Mouse (Mus musculus) kidney, postnatal 0 days (tissue): ENCODE data around the gene AC170998.1. TPM values are rescaled to one million over a fixed set of nuclear protein-coding genes. Genes with fewer than 3 reads are reported as not detected.

Source experiments
- ATAC-seq: fragments of 200-750 bp; cut with Nextera tagmentation; replicated peaks from 2 replicates; pipeline ENCODE4 v1.8.0; 2017; ENCODE audit warnings: low read depth, moderate number of reproducible peaks, moderate TSS enrichment, moderate library complexity; ENCODE audit not compliant: low FRiP score
- DNase-seq: peaks from one replicate; pipeline ENCODE4 v3.0.0-alpha.2; 2016; ENCODE audit warnings: low spot score
- H3K27ac ChIP-seq: fragments of 300-500 bp; sonication (generic); 2 replicates; pipeline ENCODE4 v1.5.1; 2014; ENCODE audit warnings: mild to moderate bottlenecking
- H3K27me3 ChIP-seq: fragments of 300-500 bp; sonication (generic); 2 replicates; pipeline ENCODE4 v1.6.1; 2014; ENCODE audit warnings: low read length, mixed read lengths; ENCODE audit not compliant: insufficient read depth
- H3K36me3 ChIP-seq: fragments of 300-500 bp; sonication (generic); 2 replicates; pipeline ENCODE4 v1.6.1; 2014; ENCODE audit warnings: low read length, mixed read lengths; ENCODE audit not compliant: insufficient read depth
- H3K4me1 ChIP-seq: fragments of 300-500 bp; sonication (generic); replicated peaks from 2 replicates; pipeline ENCODE4 v1.6.1; 2014; ENCODE audit warnings: antibody characterized with exemption, low read length, mixed read lengths; ENCODE audit not compliant: insufficient read depth
- H3K4me2 ChIP-seq: fragments of 300-500 bp; sonication (generic); 2 replicates; pipeline ENCODE4 v1.6.1; 2014; ENCODE audit warnings: mild to moderate bottlenecking, low read length, moderate library complexity, mixed read lengths
- H3K4me3 ChIP-seq: fragments of 300-500 bp; sonication (generic); replicated peaks from 2 replicates; pipeline ENCODE4 v1.5.1; 2014; ENCODE audit warnings: low read depth, low read length
- H3K9ac ChIP-seq: fragments of 300-500 bp; sonication (generic); 2 replicates; pipeline ENCODE4 v1.6.1; 2014; ENCODE audit warnings: low read depth, low read length
- H3K9me3 ChIP-seq: fragments of 300-500 bp; sonication (generic); replicated peaks from 2 replicates; pipeline ENCODE4 v1.6.1; 2016; ENCODE audit warnings: low read length, inconsistent platforms, mixed read lengths
- CTCF ChIP-seq: IDR thresholded peaks from 2 replicates; pipeline ENCODE4 v1.5.1; 2016; ENCODE audit warnings: antibody characterized with exemption, low read depth, mild to moderate bottlenecking, moderate library complexity
- WGBS: fragments of 180-500 bp; shearing (Covaris S2); extraction: QIAGEN DNeasy Blood & Tissue Kit; methylation state at CpG from one replicate; pipeline ENCODE4 v1.1.7; 2014; 5-methylcytosine and 5-hydroxymethylcytosine counted together
- polyA plus RNA-seq: library from polyadenylated mRNA; unstranded; fragments of >200 nt; fragmentation: Nextera tagmentation; extraction: Ambion mirVana; gene quantifications from 2 replicates; pipeline ENCODE4 v1.2.1, GENCODE M21; 2015

Gene AC170998.1
- polyA plus RNA-seq, 1 experiment from 2014 or later: 0.66 TPM

DNA sequence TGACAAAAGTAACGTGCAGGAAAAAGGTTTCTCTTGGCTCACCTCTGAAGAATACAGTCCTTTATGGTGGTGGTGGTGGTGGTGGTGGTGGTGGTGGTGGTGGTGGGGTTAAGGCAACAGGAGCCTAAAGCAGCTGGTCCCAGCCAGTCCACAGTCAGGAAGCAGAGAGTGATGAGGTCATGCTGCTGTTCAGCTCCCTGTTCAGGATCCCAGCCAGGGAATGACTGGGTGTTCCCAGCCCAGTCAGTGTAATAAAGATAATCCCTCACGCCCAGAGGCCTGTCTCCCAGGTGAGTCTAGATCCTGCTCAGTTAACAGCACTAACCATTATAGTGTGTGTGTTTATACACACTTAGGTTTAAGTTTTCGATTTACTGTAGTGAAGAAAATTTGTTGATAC, 24.1 kb upstream of the AC170998.1 start:
- Histone ChIP-seq H3K4me1 (peaks cover 17% of the 10 kb centered on the region), H3K27ac (no peak overlapping the region), H3K4me3 (no peak overlapping the region), H3K9ac (no peak overlapping the region), H3K27me3 (no peaks in the 10 kb centered on the region), H3K9me3 (no peaks in the 10 kb centered on the region), H3K36me3 (no peaks in the 10 kb centered on the region), H3K4me2 (no peak overlapping the region)
- no peak for DNase-seq
- no peak for TF ChIP-seq CTCF
- no peak for ATAC-seq
- 85% methylated on average over 3 of the region's 3 CpGs for WGBS

DNA sequence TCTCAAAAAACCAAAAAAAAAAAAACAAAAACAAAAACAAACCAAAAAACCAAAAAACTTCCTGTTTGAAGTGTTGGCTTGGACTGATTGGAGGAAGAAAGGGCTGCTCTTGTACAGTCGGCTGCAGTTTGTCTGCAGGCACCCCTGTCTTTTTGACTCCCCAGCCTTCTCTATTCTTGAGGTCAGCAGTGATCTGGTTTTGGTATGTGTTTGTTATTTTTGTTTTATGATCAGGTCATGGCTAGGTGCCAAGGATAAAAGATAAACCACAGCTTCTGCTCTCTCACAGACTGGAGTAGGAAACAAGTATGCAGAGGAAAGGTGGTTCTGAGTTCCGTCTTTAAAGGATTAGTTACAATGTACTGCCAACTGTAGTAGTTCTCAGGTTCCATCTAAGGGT, 23.2 kb upstream of the AC170998.1 start:
- no peak for TF ChIP-seq CTCF
- Histone ChIP-seq H3K4me2 (no peak overlapping the region), H3K27me3 (no peaks in the 10 kb centered on the region), H3K4me1 (peaks cover 9% of the 10 kb centered on the region; the same call in 1 of the 2 replicates), H3K27ac (peak overlapping the region; percentile 15; the same call in 1 of the 2 replicates), H3K9ac (no peak overlapping the region), H3K9me3 (no peaks in the 10 kb centered on the region), H3K36me3 (no peaks in the 10 kb centered on the region), H3K4me3 (no peak overlapping the region)
- ATAC-seq (no peak), DNase-seq (peak; percentile 59)
- 28% methylated on average over 2 of the region's 2 CpGs for WGBS

DNA sequence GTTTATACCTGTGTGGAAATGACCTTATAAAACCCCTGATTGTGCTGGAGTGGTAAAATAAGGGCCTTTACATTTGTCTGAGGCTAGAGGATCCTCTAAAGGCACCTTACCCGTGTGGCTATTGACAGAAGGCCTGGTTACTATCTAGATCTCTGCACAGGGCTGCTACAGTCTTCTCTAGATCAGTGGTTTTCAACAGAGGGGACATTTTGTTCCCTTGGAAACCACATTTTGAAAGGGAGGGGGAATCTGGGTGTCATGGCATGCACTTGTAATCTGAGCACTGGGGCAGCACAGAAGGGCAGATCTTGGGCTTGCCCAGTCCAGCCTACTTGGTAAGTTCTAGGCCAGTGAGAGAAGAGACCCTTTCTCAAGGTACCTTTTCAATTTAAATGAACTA, 19.2 kb upstream of the AC170998.1 start:
- Histone ChIP-seq H3K9me3 (no peaks in the 10 kb centered on the region), H3K9ac (no peak overlapping the region), H3K36me3 (no peaks in the 10 kb centered on the region), H3K4me2 (no peak overlapping the region), H3K4me3 (no peak overlapping the region), H3K27ac (no peak overlapping the region), H3K4me1 (peaks cover 4% of the 10 kb centered on the region; the same call in 1 of the 2 replicates), H3K27me3 (no peaks in the 10 kb centered on the region)
- ATAC-seq (no peak), DNase-seq (no peak)
- no peak for TF ChIP-seq CTCF
- 46% methylated on average over 1 of the region's 1 CpGs for WGBS

DNA sequence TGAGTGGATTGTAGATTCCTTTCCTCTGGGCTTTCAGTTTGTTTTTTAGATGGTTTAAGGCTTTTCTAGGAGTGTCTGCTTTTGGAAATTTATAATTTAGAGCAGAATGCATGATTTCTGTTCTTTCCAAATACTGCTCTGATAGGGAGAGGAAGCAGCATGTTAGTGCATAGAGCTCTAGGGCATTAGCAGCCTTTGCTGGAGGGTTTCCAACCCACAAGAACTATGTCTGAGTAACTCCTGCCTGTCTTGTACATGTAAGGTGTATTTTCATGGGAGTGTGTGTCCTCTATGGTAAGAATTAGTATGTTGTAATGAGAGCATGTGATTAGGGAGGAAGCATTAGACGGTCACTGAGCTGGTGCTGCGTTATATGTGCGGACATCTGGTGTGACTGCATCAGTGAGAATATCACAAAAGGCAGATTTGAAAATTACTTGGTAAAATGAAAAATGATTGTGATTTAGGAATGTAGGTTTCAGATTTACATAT, 18.7 kb upstream of the AC170998.1 start:
- Histone ChIP-seq H3K9me3 (no peaks in the 10 kb centered on the region), H3K36me3 (no peaks in the 10 kb centered on the region), H3K27ac (no peak overlapping the region), H3K4me3 (no peak overlapping the region), H3K9ac (no peak overlapping the region), H3K4me2 (no peak overlapping the region), H3K27me3 (no peaks in the 10 kb centered on the region), H3K4me1 (peaks cover 9% of the 10 kb centered on the region; the same call in 1 of the 2 replicates)
- DNase-seq: no peak
- no peak for TF ChIP-seq CTCF
- ATAC-seq: no peak
- 81% methylated on average over 3 of the region's 3 CpGs for WGBS

DNA sequence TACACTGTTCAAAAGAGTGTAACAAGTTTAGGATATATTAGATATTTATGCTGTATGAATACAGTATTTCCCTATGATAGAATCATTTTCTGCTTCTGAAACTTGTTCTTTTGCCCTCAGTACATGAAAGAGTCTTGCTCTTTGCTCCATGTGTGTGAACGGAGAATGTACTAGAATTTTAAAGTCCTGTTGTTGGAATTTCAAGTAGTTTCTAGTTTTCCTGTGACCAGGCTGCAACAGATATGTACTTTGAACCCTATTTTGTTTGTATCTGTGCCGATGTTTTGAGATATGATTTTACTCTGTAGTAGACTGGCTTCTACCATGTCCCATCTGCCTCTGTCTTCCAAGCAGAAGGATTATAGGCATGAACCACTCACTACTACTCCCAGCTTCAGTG, 18.1 kb upstream of the AC170998.1 start:
- TF ChIP-seq CTCF: no peak
- H3K9ac ChIP-seq: no peak overlapping the region
- H3K36me3 ChIP-seq: no peaks in the 10 kb centered on the region
- H3K27ac ChIP-seq: no peak overlapping the region
- DNase-seq (no peak), ATAC-seq (no peak)
- H3K9me3 ChIP-seq: no peaks in the 10 kb centered on the region
- H3K27me3 ChIP-seq: no peaks in the 10 kb centered on the region
- H3K4me3 ChIP-seq: no peak overlapping the region
- no peak overlapping the region for H3K4me2 ChIP-seq
- 80% methylated on average over 2 of the region's 2 CpGs for WGBS
- peaks cover 10% of the 10 kb centered on the region; the same call in 1 of the 2 replicates for H3K4me1 ChIP-seq

DNA sequence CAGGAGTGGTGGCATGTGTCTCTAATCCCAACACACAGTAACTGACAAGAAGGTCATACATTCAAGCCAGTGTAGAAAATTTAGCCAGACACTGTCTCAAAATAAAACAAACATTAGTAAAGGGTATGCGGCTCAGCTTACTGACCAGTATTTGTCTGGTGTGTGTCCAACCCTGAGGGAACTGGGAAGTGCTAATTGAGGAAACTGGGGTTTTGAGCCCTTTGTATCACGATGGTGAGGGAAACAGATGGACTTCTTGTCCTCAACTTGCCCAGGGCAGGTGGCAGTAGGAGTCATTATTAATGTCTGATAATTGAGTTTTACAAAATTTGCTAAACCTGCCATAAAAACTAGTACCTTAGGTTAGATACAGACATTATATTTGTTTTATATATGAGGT, 16.9 kb upstream of the AC170998.1 start:
- no peak for DNase-seq

More for the DNA sequence above, 16.9 kb upstream of the AC170998.1 start:
- no peak overlapping the region for H3K4me2 ChIP-seq
- H3K36me3 ChIP-seq: peaks cover 4% of the 10 kb centered on the region; the same call in 1 of the 2 replicates
- no peaks in the 10 kb centered on the region for H3K27me3 ChIP-seq
- peaks cover 10% of the 10 kb centered on the region; the same call in 1 of the 2 replicates for H3K4me1 ChIP-seq
- no peak for TF ChIP-seq CTCF
- no peak overlapping the region for H3K4me3 ChIP-seq
- ATAC-seq: no peak
- H3K9me3 ChIP-seq: no peaks in the 10 kb centered on the region
- WGBS: 33% methylated on average over 2 of the region's 2 CpGs
- no peak overlapping the region for H3K9ac ChIP-seq
- no peak overlapping the region for H3K27ac ChIP-seq
